Mouse (Mus musculus) midbrain, embryonic 14.5 days (tissue): ENCODE measurements around the gene Dnaic1. TPM values are rescaled to one million over a fixed set of nuclear protein-coding genes. Genes with fewer than 3 reads are reported as not detected.

Experiments used
- ATAC-seq: fragments of 200-750 bp; cut with Nextera tagmentation; 2 replicates; pipeline ENCODE4 v1.8.0; 2017; ENCODE audit warnings: moderate number of reproducible peaks, moderate library complexity; ENCODE audit not compliant: low FRiP score, low TSS enrichment
- DNase-seq: peaks from one replicate; pipeline ENCODE4 v3.0.0-alpha.2; 2015
- H3K27ac ChIP-seq: fragments of 300-500 bp; sonication (generic); replicated peaks from 2 replicates; pipeline ENCODE4 v1.5.1; 2014; ENCODE audit warnings: mild to moderate bottlenecking, low read depth, low read length, moderate library complexity
- H3K27me3 ChIP-seq: fragments of 300-500 bp; sonication (generic); 2 replicates; pipeline ENCODE4 v1.6.1; 2014; ENCODE audit warnings: low read length, control low read depth, mixed read lengths; ENCODE audit not compliant: control insufficient read depth, insufficient read depth
- H3K36me3 ChIP-seq: fragments of 300-500 bp; sonication (generic); 2 replicates; pipeline ENCODE4 v1.6.1; 2014; ENCODE audit warnings: low read length, control low read depth; ENCODE audit not compliant: control insufficient read depth, insufficient read depth
- H3K4me1 ChIP-seq: fragments of 300-500 bp; sonication (generic); 2 replicates; pipeline ENCODE4 v1.6.1; 2014; ENCODE audit warnings: mild to moderate bottlenecking, antibody characterized with exemption, low read length, control low read depth; ENCODE audit not compliant: control insufficient read depth, insufficient read depth
- H3K4me2 ChIP-seq: fragments of 300-500 bp; sonication (generic); 2 replicates; pipeline ENCODE4 v1.6.1; 2014; ENCODE audit warnings: mild to moderate bottlenecking, low read length, moderate library complexity
- H3K4me3 ChIP-seq: fragments of 300-500 bp; sonication (generic); replicated peaks from 2 replicates; pipeline ENCODE4 v1.5.1; 2014; ENCODE audit warnings: low read depth, low read length
- H3K9ac ChIP-seq: fragments of 300-500 bp; sonication (generic); replicated peaks from 2 replicates; pipeline ENCODE4 v1.6.1; 2014; ENCODE audit warnings: mild to moderate bottlenecking, low read length, moderate library complexity
- H3K9me3 ChIP-seq: fragments of 300-500 bp; sonication (generic); 2 replicates; pipeline ENCODE4 v1.6.1; 2016; ENCODE audit warnings: low read length, control low read depth, mixed read lengths; ENCODE audit not compliant: control insufficient read depth
- WGBS: fragments of 180-500 bp; shearing (Covaris S2); extraction: QIAGEN DNeasy Blood & Tissue Kit; methylation state at CpG from one replicate; pipeline ENCODE4 v1.1.7; 2014; 5-methylcytosine and 5-hydroxymethylcytosine counted together
- polyA plus RNA-seq: library from polyadenylated mRNA; unstranded; fragments of >200 nt; fragmentation: Nextera tagmentation; extraction: Ambion mirVana; gene quantifications from 2 replicates; pipeline ENCODE4 v1.2.1, GENCODE M21; 2014

Gene Dnaic1
- polyA plus RNA-seq, 1 experiment from 2014 or later = 2.0 TPM

GRCm38 (mm10) chr4:41635224-41635623 is 65.6 kb downstream of the Dnaic1 start:
- Histone ChIP-seq H3K4me1 (peaks cover 75% of the 10 kb centered on the region), H3K9ac (no peak overlapping the region), H3K4me3 (no peak overlapping the region), H3K9me3 (no peaks in the 10 kb centered on the region), H3K27me3 (no peaks in the 10 kb centered on the region), H3K4me2 (no peak overlapping the region), H3K36me3 (peaks cover 4% of the 10 kb centered on the region; the same call in 1 of the 2 replicates), H3K27ac (no peak overlapping the region)
- DNase-seq = no peak
- WGBS = 74% methylated on average over 8 of the region's 8 CpGs
- no peak for ATAC-seq

DNA sequence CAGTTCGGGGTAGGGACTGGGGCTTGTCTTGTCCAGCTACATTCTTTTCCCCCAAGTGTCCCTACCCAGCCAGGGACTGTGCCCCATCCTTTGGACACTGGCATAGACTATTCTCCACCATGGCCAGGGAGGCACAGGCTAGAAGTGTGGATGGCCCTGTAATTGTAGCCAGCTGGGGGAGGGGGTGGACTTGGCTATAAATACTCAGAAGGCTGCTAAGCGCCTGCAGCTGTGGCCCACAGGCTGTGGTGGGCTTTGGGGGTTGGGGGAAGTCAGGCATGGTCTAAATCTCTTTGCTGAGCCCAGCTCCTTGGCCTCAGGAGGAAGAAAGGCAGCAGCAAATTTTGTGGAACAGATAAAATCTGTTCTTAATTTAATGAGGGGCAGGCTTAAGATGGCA is 66.3 kb downstream of the Dnaic1 start:
- Histone ChIP-seq H3K4me1 (peaks cover 74% of the 10 kb centered on the region), H3K27me3 (no peaks in the 10 kb centered on the region), H3K27ac (no peak overlapping the region), H3K4me2 (no peak overlapping the region), H3K36me3 (peaks cover 4% of the 10 kb centered on the region; the same call in 1 of the 2 replicates), H3K4me3 (no peak overlapping the region), H3K9ac (no peak overlapping the region), H3K9me3 (no peaks in the 10 kb centered on the region)
- 57% methylated on average over 2 of the region's 2 CpGs for WGBS
- ATAC-seq (no peak), DNase-seq (no peak)

GRCm38 (mm10) chr4:41636366-41636765 is 66.8 kb downstream of the Dnaic1 start:
- peaks cover 4% of the 10 kb centered on the region; the same call in 1 of the 2 replicates for H3K36me3 ChIP-seq
- no peaks in the 10 kb centered on the region for H3K27me3 ChIP-seq
- H3K9me3 ChIP-seq = no peaks in the 10 kb centered on the region
- H3K4me2 ChIP-seq = no peak overlapping the region
- H3K9ac ChIP-seq = no peak overlapping the region
- no peak for DNase-seq
- peaks cover 70% of the 10 kb centered on the region for H3K4me1 ChIP-seq
- no peak overlapping the region for H3K27ac ChIP-seq
- ATAC-seq = no peak
- WGBS = 53% methylated on average over 7 of the region's 7 CpGs
- no peak overlapping the region for H3K4me3 ChIP-seq

- H3K4me1 ChIP-seq = peaks cover 64% of the 10 kb centered on the region
- no peaks in the 10 kb centered on the region for H3K27me3 ChIP-seq
- H3K36me3 ChIP-seq = peaks cover 4% of the 10 kb centered on the region; the same call in 1 of the 2 replicates
- ATAC-seq = no peak
- 84% methylated on average over 10 of the region's 10 CpGs for WGBS
- H3K27ac ChIP-seq = no peak overlapping the region
- DNase-seq = no peak
- H3K9ac ChIP-seq = no peak overlapping the region
- no peaks in the 10 kb centered on the region for H3K9me3 ChIP-seq
- H3K4me3 ChIP-seq = no peak overlapping the region
- H3K4me2 ChIP-seq = no peak overlapping the region
These were observed 67.5 kb downstream of the Dnaic1 start for GRCm38 (mm10) chr4:41636882-41637635.

- Histone ChIP-seq H3K27me3 (no peaks in the 10 kb centered on the region), H3K36me3 (peaks cover 4% of the 10 kb centered on the region; the same call in 1 of the 2 replicates), H3K27ac (no peak overlapping the region), H3K4me2 (peak overlapping the region; percentile 87), H3K9ac (peak overlapping the region; percentile 97; the same call in 1 of the 2 replicates), H3K9me3 (no peaks in the 10 kb centered on the region), H3K4me3 (peak overlapping the region; percentile 75), H3K4me1 (peaks cover 57% of the 10 kb centered on the region)
- ATAC-seq = no peak
- no peak for DNase-seq
- WGBS = 90% methylated on average over 10 of the region's 10 CpGs
These were observed 68.7 kb downstream of the Dnaic1 start for GRCm38 (mm10) chr4:41638186-41638731.

DNA sequence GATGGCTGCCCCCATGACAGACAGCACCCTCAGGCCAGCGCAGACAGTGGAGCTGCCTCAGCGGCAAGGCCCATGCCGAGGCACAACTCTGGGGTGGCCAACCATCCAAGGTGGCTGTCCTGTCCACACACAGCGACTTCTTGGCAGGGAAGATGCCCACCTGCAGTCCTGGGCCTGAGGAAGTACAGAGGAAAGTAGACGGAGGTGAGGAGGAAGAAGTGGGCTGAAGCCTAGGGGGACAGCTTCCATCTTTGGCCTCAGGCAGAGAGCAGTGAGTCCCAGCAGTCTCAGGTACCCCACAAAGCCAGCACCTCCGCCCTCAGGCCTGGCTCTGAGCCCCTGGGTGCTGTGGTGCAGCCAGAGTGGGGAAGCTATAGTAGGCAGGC is 69.2 kb downstream of the Dnaic1 start:
- Histone ChIP-seq H3K27ac (peak overlapping the region; percentile 95), H3K27me3 (no peaks in the 10 kb centered on the region), H3K36me3 (peaks cover 4% of the 10 kb centered on the region; the same call in 1 of the 2 replicates), H3K4me3 (peak overlapping the region; percentile 75), H3K4me2 (peak overlapping the region; percentile 87), H3K9me3 (no peaks in the 10 kb centered on the region), H3K9ac (peak overlapping the region; percentile 97), H3K4me1 (peaks cover 53% of the 10 kb centered on the region)
- DNase-seq (no peak), ATAC-seq (no peak)
- WGBS = 76% methylated on average over 6 of the region's 6 CpGs

DNA sequence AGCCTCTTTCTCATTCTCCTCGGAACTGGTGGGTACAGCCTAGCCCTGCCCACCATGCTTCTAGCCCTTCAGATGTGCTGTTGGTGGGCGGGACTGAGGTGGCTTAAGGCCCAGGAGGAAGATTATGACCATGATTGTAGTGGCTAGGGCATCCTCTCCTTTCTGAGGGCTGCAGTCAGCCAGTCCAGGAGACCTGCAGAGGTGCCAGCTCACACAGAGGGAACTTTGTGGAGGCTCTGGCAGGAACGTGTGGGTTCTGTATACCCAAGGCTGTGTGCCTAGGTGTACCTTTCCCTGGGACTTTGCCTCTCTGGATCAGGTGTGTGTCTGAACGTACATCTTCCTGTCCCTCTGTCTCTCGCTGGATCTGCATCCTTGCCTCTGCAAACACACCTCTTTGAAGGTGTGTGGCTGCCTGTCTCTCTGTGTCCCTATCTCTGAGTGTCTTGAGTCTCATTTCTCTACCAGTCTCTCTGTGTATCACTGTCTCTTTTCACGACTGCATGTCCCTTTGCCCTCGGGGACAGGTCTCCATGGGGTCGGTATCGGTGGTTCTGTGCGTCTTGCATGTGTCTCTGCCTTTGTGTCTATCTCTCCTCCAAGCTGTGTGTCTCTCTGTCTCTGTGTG is 69.8 kb downstream of the Dnaic1 start:
- Histone ChIP-seq H3K36me3 (peaks cover 4% of the 10 kb centered on the region; the same call in 1 of the 2 replicates), H3K4me2 (peak overlapping the region; percentile 87), H3K27me3 (no peaks in the 10 kb centered on the region), H3K9ac (peak overlapping the region; percentile 97), H3K27ac (peak overlapping the region; percentile 95), H3K4me3 (peak overlapping the region; percentile 75), H3K9me3 (no peaks in the 10 kb centered on the region), H3K4me1 (peaks cover 48% of the 10 kb centered on the region)
- 7% methylated on average over 10 of the region's 10 CpGs for WGBS
- no peak for ATAC-seq
- DNase-seq = peak; percentile 56

DNA sequence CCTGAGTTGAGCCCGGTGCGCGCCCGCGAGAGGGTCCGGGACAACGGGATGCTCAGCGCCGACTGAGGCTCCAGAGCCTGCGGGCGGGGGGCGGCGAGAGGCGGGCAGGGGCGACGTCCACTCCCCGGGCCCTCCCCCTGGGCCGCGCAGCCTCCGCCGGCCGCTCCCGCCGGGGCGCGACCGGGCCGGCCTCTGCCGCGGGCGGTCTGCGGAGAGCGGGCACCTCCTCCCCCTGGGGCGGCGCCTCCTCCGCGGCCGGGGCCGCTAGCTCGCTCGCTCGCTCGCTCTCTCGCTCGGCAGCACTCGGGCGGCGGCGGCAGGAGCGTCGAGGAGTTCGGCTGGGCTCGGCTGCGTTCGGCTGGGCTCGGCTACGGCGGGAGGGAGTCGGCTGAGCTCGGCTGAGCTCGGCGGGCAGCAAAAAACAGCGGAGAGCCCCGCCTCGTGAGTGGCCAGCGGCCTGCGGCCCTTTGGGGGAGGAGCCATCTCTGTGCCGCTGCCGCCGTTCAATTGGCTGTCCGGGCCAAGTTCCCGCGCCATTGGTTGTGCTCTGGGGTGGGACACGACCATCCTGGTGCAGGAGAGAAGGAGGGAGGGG is 70.4 kb downstream of the Dnaic1 start, which contains the start of gene Enho:
Gene Enho (minus strand): TSS at position 412 of the 595 bp plus-strand sequence.
- no peaks in the 10 kb centered on the region for H3K27me3 ChIP-seq
- WGBS = under 1% methylated on average over 71 of the region's 74 CpGs
- DNase-seq = peak; percentile 97
- H3K4me1 ChIP-seq = peaks cover 44% of the 10 kb centered on the region
- no peaks in the 10 kb centered on the region for H3K9me3 ChIP-seq
- H3K4me2 ChIP-seq = peak within 1 kb of the TSS; percentile 87
- ATAC-seq = peak; percentile 94
- peak within 1 kb of the TSS; percentile 95 for H3K27ac ChIP-seq
- H3K4me3 ChIP-seq = peak within 1 kb of the TSS; percentile 75
- H3K36me3 ChIP-seq = peaks cover 4% of the 10 kb centered on the region; the same call in 1 of the 2 replicates
- H3K9ac ChIP-seq = peak within 1 kb of the TSS; percentile 97
